Mouse (Mus musculus) heart, embryonic 16.5 days (tissue): ENCODE data around the gene Perm1. TPM values are rescaled to one million over a fixed set of nuclear protein-coding genes. Genes with fewer than 3 reads are reported as not detected.

Experiments used
- ATAC-seq: fragments of 200-750 bp; cut with Nextera tagmentation; replicated peaks from 2 replicates; pipeline ENCODE4 v1.8.0; 2017; ENCODE audit warnings: moderate number of reproducible peaks; ENCODE audit not compliant: insufficient read depth, low FRiP score; ENCODE audit errors: extremely low read depth
- H3K27ac ChIP-seq: fragments of 300-500 bp; sonication (generic); 2 replicates; pipeline ENCODE4 v1.5.1; 2014; ENCODE audit warnings: mild to moderate bottlenecking, low read length, control low read depth, moderate library complexity
- H3K27me3 ChIP-seq: fragments of 300-500 bp; sonication (generic); 2 replicates; pipeline ENCODE4 v1.6.1; 2014; ENCODE audit warnings: low read length, mixed read lengths; ENCODE audit not compliant: control insufficient read depth, insufficient read depth
- H3K36me3 ChIP-seq: fragments of 300-500 bp; sonication (generic); 2 replicates; pipeline ENCODE4 v1.6.1; 2014; ENCODE audit not compliant: control insufficient read depth, insufficient read depth
- H3K4me1 ChIP-seq: fragments of 300-500 bp; sonication (generic); 2 replicates; pipeline ENCODE4 v1.6.1; 2014; ENCODE audit warnings: low read length, mixed read lengths; ENCODE audit not compliant: control insufficient read depth, insufficient read depth
- H3K4me2 ChIP-seq: fragments of 300-500 bp; sonication (generic); 2 replicates; pipeline ENCODE4 v1.6.1; 2014; ENCODE audit warnings: low read depth, mild to moderate bottlenecking, control low read depth, low read length
- H3K4me3 ChIP-seq: fragments of 300-500 bp; sonication (generic); 2 replicates; pipeline ENCODE4 v1.5.1; 2014; ENCODE audit warnings: mild to moderate bottlenecking, control low read depth, low read length
- H3K9ac ChIP-seq: fragments of 300-500 bp; sonication (generic); 2 replicates; pipeline ENCODE4 v1.6.1; 2014; ENCODE audit warnings: low read length, control low read depth
- H3K9me3 ChIP-seq: fragments of 300-500 bp; sonication (generic); replicated peaks from 2 replicates; pipeline ENCODE4 v1.6.1; 2016; ENCODE audit warnings: low read length; ENCODE audit not compliant: control insufficient read depth
- WGBS: fragments of 180-500 bp; shearing (Covaris S2); extraction: QIAGEN DNeasy Blood & Tissue Kit; methylation state at CpG from one replicate; pipeline ENCODE4 v1.1.7; 2014; 5-methylcytosine and 5-hydroxymethylcytosine counted together
- microRNA-seq: library from miRNA; unstranded; fragments of <30 nt; microRNA quantifications from one replicate; pipeline ENCODE4, GENCODE M21; 2017
- polyA plus RNA-seq: library from polyadenylated mRNA; unstranded; fragments of >200 nt; fragmentation: Nextera tagmentation; extraction: Ambion mirVana; gene quantifications from 2 replicates; pipeline ENCODE4 v1.2.1, GENCODE M21; 2015

Gene Perm1
- polyA plus RNA-seq, 1 experiment from 2014 or later: 16.8 TPM

GRCm38 (mm10) chr4:156252140-156252539, 36.5 kb downstream of the Perm1 start:
- Histone ChIP-seq H3K9me3 (no peaks in the 10 kb centered on the region), H3K4me3 (no peak overlapping the region), H3K27ac (no peak overlapping the region), H3K4me1 (peaks cover 10% of the 10 kb centered on the region; the same call in 1 of the 2 replicates), H3K9ac (no peak overlapping the region), H3K27me3 (peaks cover 30% of the 10 kb centered on the region), H3K36me3 (peaks cover 14% of the 10 kb centered on the region), H3K4me2 (no peak overlapping the region)
- ATAC-seq: no peak
- 28% methylated on average over 7 of the region's 7 CpGs for WGBS

DNA sequence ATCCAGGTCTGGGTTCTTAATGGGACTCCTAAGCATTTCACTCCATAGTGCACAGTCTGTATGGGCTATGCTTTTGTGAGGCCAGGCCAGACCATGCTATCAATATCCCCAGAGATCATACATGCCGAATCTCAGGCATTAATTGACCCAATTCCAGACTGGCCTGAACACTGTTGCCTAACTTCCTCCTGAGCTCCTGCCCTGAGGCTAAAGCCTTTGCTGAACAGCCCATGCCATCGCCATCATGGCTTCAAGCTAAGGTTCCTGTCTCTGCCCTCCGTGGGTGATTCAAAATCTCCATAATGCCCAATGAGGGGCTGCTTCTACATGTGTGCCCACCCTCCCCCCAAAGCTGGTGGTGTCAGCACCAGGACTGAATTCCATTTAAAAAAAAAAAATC, 37.0 kb downstream of the Perm1 start:
- Histone ChIP-seq H3K4me3 (no peak overlapping the region), H3K4me2 (no peak overlapping the region), H3K36me3 (peaks cover 9% of the 10 kb centered on the region), H3K9me3 (no peaks in the 10 kb centered on the region), H3K9ac (no peak overlapping the region), H3K27ac (no peak overlapping the region), H3K27me3 (peaks cover 30% of the 10 kb centered on the region), H3K4me1 (peaks cover 10% of the 10 kb centered on the region; the same call in 1 of the 2 replicates)
- 39% methylated on average over 3 of the region's 3 CpGs for whole genome bisulfite sequencing
- no peak for ATAC-seq

- Histone ChIP-seq H3K27ac (no peak overlapping the region), H3K4me2 (no peak overlapping the region), H3K36me3 (peaks cover 5% of the 10 kb centered on the region), H3K4me1 (peaks cover 10% of the 10 kb centered on the region; the same call in 1 of the 2 replicates), H3K9me3 (no peaks in the 10 kb centered on the region), H3K9ac (no peak overlapping the region), H3K27me3 (peaks cover 30% of the 10 kb centered on the region), H3K4me3 (no peak overlapping the region)
- ATAC-seq: no peak
- 41% methylated on average over 7 of the region's 7 CpGs for WGBS
Observed at GRCm38 (mm10) chr4:156253043-156253442, 37.4 kb downstream of the Perm1 start.

DNA sequence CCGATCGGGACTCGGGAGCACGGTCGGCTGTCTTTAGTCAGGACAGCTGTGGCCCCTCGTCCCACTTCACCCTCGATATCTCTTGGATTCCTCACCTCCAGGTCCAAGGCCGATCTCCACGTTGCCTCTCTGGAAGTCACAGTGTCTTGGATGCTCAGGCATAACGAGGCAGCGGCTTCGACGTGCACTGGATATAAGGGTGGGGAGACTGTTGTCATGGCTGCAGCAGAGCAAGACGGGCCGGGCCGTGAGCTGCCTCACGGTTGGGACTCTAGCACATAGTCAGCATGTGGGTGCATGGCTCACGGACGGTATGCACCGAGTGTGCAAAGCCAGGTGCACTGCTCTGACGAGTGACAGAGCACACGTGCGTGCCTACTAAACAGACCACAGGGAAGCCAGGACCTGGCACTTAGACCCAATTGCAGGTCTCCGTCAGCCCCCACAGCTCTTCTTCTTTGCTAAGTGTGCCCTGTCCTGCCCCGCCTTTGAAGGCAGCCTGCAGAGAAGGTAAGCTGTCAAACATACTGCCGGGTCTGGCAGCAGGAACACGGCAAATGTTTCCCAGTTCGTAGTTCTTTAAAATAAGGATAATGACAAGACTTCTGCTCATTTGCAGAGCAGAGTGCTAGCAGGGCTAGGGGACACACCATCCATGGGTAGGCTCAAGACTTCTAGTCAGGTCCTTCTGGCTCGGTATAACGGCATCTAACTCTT, 38.9 kb downstream of the Perm1 start:
- peak overlapping the region; percentile 60 for H3K4me2 ChIP-seq
- H3K27me3 ChIP-seq: peaks cover 30% of the 10 kb centered on the region
- H3K9me3 ChIP-seq: no peaks in the 10 kb centered on the region
- peak overlapping the region; percentile 40 for H3K4me3 ChIP-seq
- WGBS: 2% methylated on average over 30 of the region's 30 CpGs
- peaks cover 10% of the 10 kb centered on the region; the same call in 1 of the 2 replicates for H3K4me1 ChIP-seq
- H3K9ac ChIP-seq: no peak overlapping the region
- no peaks in the 10 kb centered on the region for H3K36me3 ChIP-seq
- no peak overlapping the region for H3K27ac ChIP-seq
- no peak for ATAC-seq

DNA sequence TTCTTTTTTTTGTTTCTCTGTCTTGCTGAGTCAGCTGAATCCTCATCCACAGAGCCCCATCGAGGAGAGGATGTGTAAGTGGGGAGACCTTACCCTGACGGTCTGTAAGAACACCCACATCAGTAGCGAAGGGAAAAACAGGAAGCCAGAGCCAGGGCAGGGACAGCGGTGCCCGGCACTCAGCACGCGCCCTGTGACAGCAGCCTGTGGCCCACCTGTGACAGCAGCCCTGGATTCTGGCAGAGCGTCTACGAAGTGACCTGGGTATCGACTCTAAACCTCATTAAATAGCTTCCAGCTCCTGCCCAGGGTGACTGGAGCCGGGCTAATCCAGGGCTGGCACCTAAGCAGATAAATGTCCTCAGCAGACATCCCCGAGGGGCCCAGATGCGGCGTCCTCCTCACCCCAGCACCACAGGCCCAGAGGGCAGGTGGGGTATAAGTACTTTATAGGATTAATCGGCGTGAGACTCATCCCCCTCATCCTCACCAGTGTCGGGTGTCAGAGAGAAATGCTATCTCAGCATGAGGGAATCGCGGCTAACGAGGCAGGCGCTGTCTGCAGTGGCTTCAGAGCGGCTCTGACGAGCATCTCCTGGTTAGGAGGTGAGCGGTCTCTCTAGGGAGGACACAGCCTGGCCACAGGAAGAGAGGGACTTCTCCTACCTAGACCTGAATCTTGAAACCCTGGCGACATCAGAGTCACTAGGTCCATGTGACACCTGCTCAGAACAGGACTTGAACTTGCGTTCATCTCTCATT, 39.6 kb downstream of the Perm1 start, which contains the start of gene Samd11:
Samd11 (minus strand) TSS at position 580 of the 762 bp plus-strand sequence.
- Histone ChIP-seq H3K27me3 (peaks cover 30% of the 10 kb centered on the region), H3K4me1 (peaks cover 10% of the 10 kb centered on the region; the same call in 1 of the 2 replicates), H3K4me2 (peak within 1 kb of the TSS; percentile 60), H3K9me3 (no peaks in the 10 kb centered on the region), H3K9ac (no peak within 1 kb of the TSS), H3K36me3 (no peaks in the 10 kb centered on the region), H3K27ac (no peak within 1 kb of the TSS), H3K4me3 (peak within 1 kb of the TSS; percentile 40)
- 4% methylated on average over 26 of the region's 26 CpGs for WGBS
- no peak; the same call in 1 of the 2 replicates for ATAC-seq

Small RNA genes within 50 kb of the gene (microRNA-seq; reads per million reads assigned to microRNA genes)
- 2.0 reads per million, percentile 4 among the genes with 10 or more reads in this experiment for gene Mir7658

Other genes starting within 250 kb of the Perm1 start
- gene B3galt6, start 223.2 kb upstream of the Perm1 start, polyA plus RNA-seq: 8.6 and 9.1 TPM in 2 replicates
- 122 and 128 TPM in 2 replicates for gene Sdf4, start 223.0 kb upstream of the Perm1 start, polyA plus RNA-seq
- 0.95 and 1.5 TPM in 2 replicates for gene Tnfrsf4, start 202.0 kb upstream of the Perm1 start, polyA plus RNA-seq
- gene Tnfrsf18, start 189.7 kb upstream of the Perm1 start, polyA plus RNA-seq: 2.3 and 2.6 TPM in 2 replicates
- gene Ttll10, start 156.5 kb upstream of the Perm1 start, polyA plus RNA-seq: 0.33 and 0.37 TPM in 2 replicates
- 17.3 and 17.4 TPM in 2 replicates for gene 9430015G10Rik, start 105.9 kb upstream of the Perm1 start, polyA plus RNA-seq
- 0.18 and 0.19 TPM in 2 replicates for gene Rnf223, start 85.4 kb upstream of the Perm1 start, polyA plus RNA-seq
- gene Agrn, start 18.4 kb upstream of the Perm1 start, polyA plus RNA-seq: 34.4 and 48.5 TPM in 2 replicates
- 5.0 and 9.1 TPM in 2 replicates for gene Isg15, start 15.1 kb upstream of the Perm1 start, polyA plus RNA-seq
- gene AW011738, start 12.6 kb upstream of the Perm1 start, polyA plus RNA-seq: 4.2 and 5.6 TPM in 2 replicates
- 13.8 and 17.5 TPM in 2 replicates for gene Plekhn1, start 19.0 kb downstream of the Perm1 start, polyA plus RNA-seq
- 37.4 and 38.1 TPM in 2 replicates for gene Noc2l, start 20.1 kb downstream of the Perm1 start, polyA plus RNA-seq
- 0.26 and 0.60 TPM in 2 replicates for gene Samd11, start 39.8 kb downstream of the Perm1 start, polyA plus RNA-seq
- gene Vmn2r-ps159, start 115.2 kb downstream of the Perm1 start, polyA plus RNA-seq: not detected in 2 replicates